ENCODE assay signal across 8 mouse cellular contexts in the genomic region with DNA sequence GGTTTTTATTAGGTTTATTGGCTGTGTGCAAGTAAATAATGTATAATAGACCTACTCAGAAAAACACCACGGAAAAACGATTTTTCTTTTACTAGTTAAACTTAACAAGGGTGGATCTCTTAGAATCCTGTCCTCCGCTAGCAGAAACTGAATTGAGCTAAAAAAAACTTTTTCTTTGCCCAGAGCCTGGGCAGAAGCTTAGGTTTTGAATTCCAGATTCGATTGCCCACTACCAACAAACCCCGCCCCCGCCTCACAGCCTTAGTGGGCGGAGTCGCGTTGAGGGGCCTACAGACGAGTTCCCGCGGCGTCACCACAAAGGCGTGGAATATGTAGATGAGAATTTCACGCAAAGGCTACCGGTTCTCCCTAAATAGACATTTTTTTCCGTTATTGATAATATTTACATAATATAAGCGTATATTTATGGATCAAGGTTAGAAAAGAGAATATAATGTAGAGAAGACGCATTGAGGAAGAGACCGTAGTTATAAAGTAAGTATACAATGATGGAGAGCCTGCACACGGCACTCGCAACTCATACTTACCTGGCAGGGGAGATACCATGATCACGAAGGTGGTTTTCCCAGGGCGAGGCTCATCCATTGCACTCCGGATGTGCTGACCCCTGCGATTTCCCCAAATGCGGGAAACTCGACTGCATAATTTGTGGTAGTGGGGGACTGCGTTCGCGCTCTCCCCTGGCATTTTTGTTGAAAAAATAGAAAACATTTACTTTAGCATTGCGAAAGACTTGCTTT. TPM values are rescaled to one million over a fixed set of nuclear protein-coding genes. Genes with fewer than 3 reads are reported as not detected.
DNase-seq lines count a peak whose midpoint lies in the region; ATAC-seq lines count a peak whose summit lies in the region.

No protein-coding gene starts in this region.

- intact Hi-C loops in left cerebral cortex, postnatal 10 days (cut with DNase I), result no loop called here

- ATAC-seq in inflammation-experienced regulatory T-cells, adult 6 months, result peak; percentile 74
- peak; percentile 61 for ATAC-seq in megakaryocyte-erythroid progenitor cell, adult 5-6 weeks (replicated peaks; ENCODE audit: low FRiP score, low TSS enrichment, poor library complexity, severe bottlenecking)

- DNase-seq in adipocyte (ENCODE audit: low spot score), result peak; percentile 97
- DNase-seq in embryo, embryonic 10 days (ENCODE audit: low spot score), result peak; percentile 98
- peak; percentile 92 for DNase-seq in gastrocnemius, postnatal 10 days
- peak; percentile 92 to 97 for DNase-seq in left cerebral cortex, postnatal 10 days (ENCODE audit: extremely low spot score in 1 of 2, low spot score in 2 of 2)
- peak; percentile 91 for DNase-seq in right cerebral cortex, postnatal 25 days
- DNase-seq in urinary bladder, postnatal 4 days (ENCODE audit: low spot score in 2 of 2), result peak; percentile 88 to 94

RNA-seq across cellular contexts. Expression of gene Eapp, which starts 0.7 kb away (rescaled TPM):
- total RNA-seq in gastrocnemius, postnatal 10 days (2021), result 10 to 100 TPM; 22.0 to 24.0 TPM
- polyA plus RNA-seq in inflammation-experienced regulatory T-cells, adult 6 months (2017; shearing (Covaris generic)), result 100 to 1,000 TPM; 126 to 159 (median 145) TPM
- total RNA-seq in left cerebral cortex, postnatal 10 days (2021), result 10 to 100 TPM; 38.0 to 44.2 TPM
- 34.3 and 65.4 TPM in 2 replicates for total RNA-seq in megakaryocyte-erythroid progenitor cell, adult 5-6 weeks (2014; fragmentation: Nextera tagmentation)
- total RNA-seq in megakaryocyte-erythroid progenitor cell, adult 5-6 weeks (2017), result 71.3 and 79.8 TPM in 2 replicates

RNA-seq across cellular contexts. Expression of gene Sptssa, which starts 40.0 kb away (rescaled TPM):
- 10 to 100 TPM; 31.8 to 33.7 TPM for total RNA-seq in gastrocnemius, postnatal 10 days (2021)
- 100 to 1,000 TPM; 190 to 247 (median 231) TPM for polyA plus RNA-seq in inflammation-experienced regulatory T-cells, adult 6 months (2017; shearing (Covaris generic))
- total RNA-seq in left cerebral cortex, postnatal 10 days (2021), result 10 to 100 TPM; 43.8 to 44.2 TPM
- total RNA-seq in megakaryocyte-erythroid progenitor cell, adult 5-6 weeks (2014; fragmentation: Nextera tagmentation), result 99.0 and 120 TPM in 2 replicates
- total RNA-seq in megakaryocyte-erythroid progenitor cell, adult 5-6 weeks (2017), result 133 and 170 TPM in 2 replicates

Comparison
In these comparisons a context has a peak if more than half of its experiments do, and no peak if none do; other contexts are left out.
1. Peak in every context shown above with its lines: DNase-seq and ATAC-seq.